Mouse (Mus musculus): ENCODE data around the gene Tnfsf13b.

Gene Tnfsf13b

GRCm38 (mm10) chr8:10006156-10006985, at the start of gene Tnfsf13b:
TSS of gene Tnfsf13b (plus strand) at chr8:10006467.
- in situ Hi-C loops (cut with MboI): no loop called here

- in situ Hi-C loops (cut with MboI): no loop called here
Measured at GRCm38 (mm10) chr8:9958338-9958737, 47.9 kb upstream of the Tnfsf13b start.

GRCm38 (mm10) chr8:9959919-9960318, 46.3 kb upstream of the Tnfsf13b start:
- in situ Hi-C loops (cut with MboI): no loop called here

GRCm38 (mm10) chr8:9971866-9972265, 34.4 kb upstream of the Tnfsf13b start:
- in situ Hi-C loops (cut with MboI): no loop called here

- in situ Hi-C loops (cut with MboI): no loop called here
Measured at GRCm38 (mm10) chr8:9975276-9975675, 31.0 kb upstream of the Tnfsf13b start.

- in situ Hi-C loops (cut with MboI): no loop called here
Measured at GRCm38 (mm10) chr8:9975898-9976611, 30.2 kb upstream of the Tnfsf13b start.

- in situ Hi-C loops (cut with MboI): no loop called here
Measured at GRCm38 (mm10) chr8:9977016-9977415, 29.3 kb upstream of the Tnfsf13b start.

- in situ Hi-C loops (cut with MboI): no loop called here
Measured at GRCm38 (mm10) chr8:9977573-9978314, 28.5 kb upstream of the Tnfsf13b start, which contains the start of the genes Lig4 and Abhd13. TSS of gene Lig4 (minus strand) at chr8:9977686. TSS of gene Abhd13 (plus strand) at chr8:9977707.

GRCm38 (mm10) chr8:9978475-9979230, 27.6 kb upstream of the Tnfsf13b start:
- in situ Hi-C loops (cut with MboI): no loop called here

GRCm38 (mm10) chr8:9979746-9980145, 26.5 kb upstream of the Tnfsf13b start:
- in situ Hi-C loops (cut with MboI): no loop called here

- in situ Hi-C loops (cut with MboI): no loop called here
Measured at GRCm38 (mm10) chr8:9980188-9980587, 26.1 kb upstream of the Tnfsf13b start.

GRCm38 (mm10) chr8:10004115-10004514, 2.2 kb upstream of the Tnfsf13b start:
- in situ Hi-C loops (cut with MboI): no loop called here

GRCm38 (mm10) chr8:10006986-10007659, 856 bp downstream of the Tnfsf13b start:
- in situ Hi-C loops (cut with MboI): no loop called here

- in situ Hi-C loops (cut with MboI): no loop called here
Measured at GRCm38 (mm10) chr8:10007660-10008028, 1.4 kb downstream of the Tnfsf13b start.

- in situ Hi-C loops (cut with MboI): no loop called here
Measured at GRCm38 (mm10) chr8:10016252-10016651, 10.0 kb downstream of the Tnfsf13b start.

- in situ Hi-C loops (cut with MboI): no loop called here
Measured at GRCm38 (mm10) chr8:10017231-10017630, 11.0 kb downstream of the Tnfsf13b start.

- in situ Hi-C loops (cut with MboI): no loop called here
Measured at GRCm38 (mm10) chr8:10030320-10031060, 24.2 kb downstream of the Tnfsf13b start.

- in situ Hi-C loops (cut with MboI): no loop called here
Measured at GRCm38 (mm10) chr8:10031177-10031576, 24.9 kb downstream of the Tnfsf13b start.

- in situ Hi-C loops (cut with MboI): no loop called here
Measured at GRCm38 (mm10) chr8:10040866-10041265, 34.6 kb downstream of the Tnfsf13b start.

- in situ Hi-C loops (cut with MboI): no loop called here
Measured at GRCm38 (mm10) chr8:10043842-10044510, 37.7 kb downstream of the Tnfsf13b start.

Measured in mature B cell (primary cell).